Mouse (Mus musculus) urinary bladder, adult 18-20 months (tissue): ENCODE measurements around the gene Epha10.

Experiments
- DNase-seq, 2 experiments: peaks; one replicate each; pipeline ENCODE4 v3.0.0; 2022; ENCODE audit warnings: low spot score in 2 of 2, mixed read lengths in 2 of 2

The Epha10 gene

GRCm38 (mm10) chr4:124880599-124880998 is at the start of gene Epha10:
Epha10 (plus strand) TSS chr4:124880899.
- no peak for DNase-seq

GRCm38 (mm10) chr4:124832796-124833195 is 47.9 kb upstream of the Epha10 start:
- DNase-seq = no peak

GRCm38 (mm10) chr4:124838035-124838700 is 42.5 kb upstream of the Epha10 start:
- DNase-seq = no peak

GRCm38 (mm10) chr4:124840998-124841397 is 39.7 kb upstream of the Epha10 start:
- DNase-seq = no peak

GRCm38 (mm10) chr4:124843493-124843892 is 37.2 kb upstream of the Epha10 start:
- DNase-seq = no peak

GRCm38 (mm10) chr4:124847573-124847972 is 33.1 kb upstream of the Epha10 start:
- peak; percentile 49 to 71 for DNase-seq

GRCm38 (mm10) chr4:124849631-124850260 is 31.0 kb upstream of the Epha10 start:
- DNase-seq = no peak

- DNase-seq = peak; percentile 89 to 92
Observed at GRCm38 (mm10) chr4:124850261-124850913, 30.3 kb upstream of the Epha10 start, which contains the start of gene Yrdc. Yrdc (plus strand) TSS chr4:124850679.

GRCm38 (mm10) chr4:124850933-124851658 is 29.6 kb upstream of the Epha10 start, which contains the start of gene 1110065P20Rik:
1110065P20Rik (minus strand) TSS chr4:124851196.
- peak; percentile 64 to 70 for DNase-seq

- DNase-seq = no peak
Observed at GRCm38 (mm10) chr4:124856294-124856693, 24.4 kb upstream of the Epha10 start.

GRCm38 (mm10) chr4:124858370-124858769 is 22.3 kb upstream of the Epha10 start:
- DNase-seq = no peak

- peak; percentile 25 to 51 for DNase-seq
Observed at GRCm38 (mm10) chr4:124860446-124860845, 20.3 kb upstream of the Epha10 start.

GRCm38 (mm10) chr4:124861283-124862188 is 19.2 kb upstream of the Epha10 start, which contains the start of gene Maneal:
Maneal (minus strand) TSS chr4:124862171.
- DNase-seq = no peak

- no peak for DNase-seq
Observed at GRCm38 (mm10) chr4:124872719-124873118, 8.0 kb upstream of the Epha10 start.

- no peak for DNase-seq
Observed at GRCm38 (mm10) chr4:124881341-124881908, 726 bp downstream of the Epha10 start.

GRCm38 (mm10) chr4:124882151-124882729 is 1.5 kb downstream of the Epha10 start:
- DNase-seq = peak in 1 of 2 experiments; percentile 24

- DNase-seq = no peak
Observed at GRCm38 (mm10) chr4:124888702-124889101, 8.0 kb downstream of the Epha10 start.

- DNase-seq = no peak
Observed at GRCm38 (mm10) chr4:124889935-124890334, 9.2 kb downstream of the Epha10 start.

GRCm38 (mm10) chr4:124890831-124891230 is 10.1 kb downstream of the Epha10 start:
- DNase-seq = no peak

GRCm38 (mm10) chr4:124893769-124894168 is 13.1 kb downstream of the Epha10 start:
- no peak for DNase-seq
